Mouse (Mus musculus) heart, embryonic 14.5 days (tissue): ENCODE data around the gene Rack1. TPM values are rescaled to one million over a fixed set of nuclear protein-coding genes. Genes with fewer than 3 reads are reported as not detected.

ENCODE experiments used
- ATAC-seq: fragments of 200-750 bp; cut with Nextera tagmentation; 2 replicates; pipeline ENCODE4 v1.8.0; 2017; ENCODE audit warnings: low read depth, moderate TSS enrichment; ENCODE audit not compliant: insufficient number of reproducible peaks, insufficient read depth, low FRiP score
- H3K27ac ChIP-seq, 2 experiments: fragments of 200-500 bp in 1 of 2; fragments of 300-500 bp in 1 of 2; sonication (generic) in 1 of 2; replicated peaks in 1 of 2; 2 replicates each; pipeline ENCODE4 v1.5.1; 2012 to 2014; ENCODE audit warnings: low read depth in 2 of 2, low read length in 2 of 2, control low read depth in 1 of 2, mild to moderate bottlenecking in 1 of 2, mixed read lengths in 1 of 2; ENCODE audit not compliant: control insufficient read depth in 1 of 2, insufficient read depth in 1 of 2
- H3K27me3 ChIP-seq: fragments of 300-500 bp; sonication (generic); 2 replicates; pipeline ENCODE4 v1.6.1; 2014; ENCODE audit warnings: mild to moderate bottlenecking, low read length, control low read depth; ENCODE audit not compliant: control insufficient read depth, insufficient read depth
- H3K36me3 ChIP-seq: fragments of 300-500 bp; sonication (generic); 2 replicates; pipeline ENCODE4 v1.6.1; 2014; ENCODE audit warnings: mild to moderate bottlenecking, control low read depth, low read length, mixed read lengths; ENCODE audit not compliant: control insufficient read depth, insufficient read depth
- H3K4me1 ChIP-seq, 2 experiments: fragments of 200-500 bp in 1 of 2; fragments of 300-500 bp in 1 of 2; sonication (generic) in 1 of 2; 2 replicates each; pipeline ENCODE4 v1.6.1; 2012 to 2014; ENCODE audit warnings: low read length in 2 of 2, control low read depth in 1 of 2, mixed read lengths in 1 of 2; ENCODE audit not compliant: control insufficient read depth in 2 of 2, insufficient read depth in 2 of 2
- H3K4me2 ChIP-seq: fragments of 300-500 bp; sonication (generic); 2 replicates; pipeline ENCODE4 v1.6.1; 2014; ENCODE audit warnings: mild to moderate bottlenecking, low read length
- H3K4me3 ChIP-seq, 2 experiments: fragments of 200-500 bp in 1 of 2; fragments of 300-500 bp in 1 of 2; sonication (generic) in 1 of 2; 2 replicates each; pipeline ENCODE4 v1.5.1; 2012 to 2014; ENCODE audit warnings: low read length in 2 of 2, mild to moderate bottlenecking in 2 of 2, control low read depth in 1 of 2, low read depth in 1 of 2, moderate library complexity in 1 of 2; ENCODE audit not compliant: control insufficient read depth in 1 of 2, insufficient read depth in 1 of 2
- H3K9ac ChIP-seq: fragments of 300-500 bp; sonication (generic); 2 replicates; pipeline ENCODE4 v1.6.1; 2014; ENCODE audit warnings: mild to moderate bottlenecking, low read length
- H3K9me3 ChIP-seq: fragments of 300-500 bp; sonication (generic); 2 replicates; pipeline ENCODE4 v1.6.1; 2016; ENCODE audit warnings: low read length, control low read depth; ENCODE audit not compliant: control insufficient read depth
- WGBS: fragments of 180-500 bp; shearing (Covaris S2); extraction: QIAGEN DNeasy Blood & Tissue Kit; methylation state at CpG from one replicate; pipeline ENCODE4 v1.1.7; 2014; 5-methylcytosine and 5-hydroxymethylcytosine counted together
- polyA plus RNA-seq: library from polyadenylated mRNA; unstranded; fragments of >200 nt; fragmentation: Nextera tagmentation; extraction: Ambion mirVana; gene quantifications from 2 replicates; pipeline ENCODE4 v1.2.1, GENCODE M21; 2014

Rack1 gene
- polyA plus RNA-seq, 1 experiment from 2014 or later, result 512 TPM

- peaks cover 3% of the 10 kb centered on the region; the same call in 1 of the 2 replicates for H3K27me3 ChIP-seq
- no peaks in the 10 kb centered on the region for H3K9me3 ChIP-seq
- no peaks in the 10 kb centered on the region for H3K36me3 ChIP-seq
- peaks cover 2% of the 10 kb centered on the region in 2 experiments; a peak in 2 of 4 replicates for H3K4me1 ChIP-seq
- ATAC-seq, result no peak
- peak overlapping the region; percentile 72 to 86 for H3K4me3 ChIP-seq
- peak overlapping the region; percentile 73 for H3K9ac ChIP-seq
- H3K4me2 ChIP-seq, result peak overlapping the region; percentile 87
- H3K27ac ChIP-seq, result peak overlapping the region in 1 of 2 experiments; percentile 53; a peak in 1 of 4 replicates
- 1% methylated on average over 31 of the region's 31 CpGs for WGBS
These were observed 53.5 kb downstream of the Rack1 start for GRCm38 (mm10) chr11:48853474-48854180.

Other genes with a start within 250 kb of the Rack1 start
- 3.2 and 3.8 TPM in 2 replicates for gene Trim41, start 17.0 kb downstream of the Rack1 start, polyA plus RNA-seq
- 1.4 and 1.5 TPM in 2 replicates for gene Trim7, start 25.8 kb downstream of the Rack1 start, polyA plus RNA-seq
- 5.7 and 7.0 TPM in 2 replicates for gene Gm12184, start 26.3 kb downstream of the Rack1 start, polyA plus RNA-seq
- gene Irgm1, start 71.4 kb downstream of the Rack1 start, polyA plus RNA-seq, result 10.2 and 11.0 TPM in 2 replicates
- gene Gm5431, start 101.9 kb downstream of the Rack1 start, polyA plus RNA-seq, result 0.30 TPM in 1 of 2 replicates, not detected in the other
- 2.0 and 2.2 TPM in 2 replicates for gene Psme2b, start 145.9 kb downstream of the Rack1 start, polyA plus RNA-seq
- not detected in 2 replicates for gene Olfr56, start 178.6 kb downstream of the Rack1 start, polyA plus RNA-seq
- gene 9930111J21Rik1, start 179.1 kb downstream of the Rack1 start, polyA plus RNA-seq, result 0.57 and 0.59 TPM in 2 replicates
- gene Gm12185, start 191.9 kb downstream of the Rack1 start, polyA plus RNA-seq, result not detected in 2 replicates
- 0.18 TPM in 1 of 2 replicates, not detected in the other for gene Tgtp1, start 193.8 kb downstream of the Rack1 start, polyA plus RNA-seq